Mouse (Mus musculus) MEL (cell line): ENCODE results near the gene Ube2d3. TPM values are rescaled to one million over a fixed set of nuclear protein-coding genes. Genes with fewer than 3 reads are reported as not detected.

Experiments
- DNase-seq: peaks from one replicate; pipeline ENCODE4 v3.0.0; 2011; ENCODE audit warnings: low read depth, low spot score
- H3K27ac ChIP-seq: 2 replicates; pipeline ENCODE4 v1.5.1; 2012; ENCODE audit warnings: low read depth, mild to moderate bottlenecking, control low read depth, low read length, moderate library complexity; ENCODE audit not compliant: control insufficient read depth
- H3K27me3 ChIP-seq, 2 experiments: fragments of 150-350 bp in 1 of 2; sonication (generic) in 1 of 2; 2 replicates each; pipeline ENCODE4 v1.6.1; 2012; ENCODE audit warnings: low read length in 2 of 2, mild to moderate bottlenecking in 2 of 2, improper control_type of control experiment in 1 of 2, moderate library complexity in 1 of 2; ENCODE audit not compliant: insufficient read depth in 2 of 2, control insufficient read depth in 1 of 2
- H3K36me3 ChIP-seq, 2 experiments: 2 replicates each; pipeline ENCODE4 v1.6.1; 2012 to 2014; ENCODE audit warnings: low read length in 2 of 2, improper control_type of control experiment in 1 of 2, inconsistent platforms in 1 of 2, mild to moderate bottlenecking in 1 of 2; ENCODE audit not compliant: insufficient read depth in 2 of 2, control insufficient read depth in 1 of 2
- H3K4me1 ChIP-seq, 2 experiments: fragments of 150-350 bp in 1 of 2; sonication (generic) in 1 of 2; 2 replicates each; pipeline ENCODE4 v1.6.1; 2012; ENCODE audit warnings: low read length in 2 of 2, improper control_type of control experiment in 1 of 2, mild to moderate bottlenecking in 1 of 2; ENCODE audit not compliant: insufficient read depth in 2 of 2, control insufficient read depth in 1 of 2
- H3K4me3 ChIP-seq, 2 experiments: fragments of 150-350 bp in 1 of 2; sonication (generic) in 1 of 2; 2 replicates each; pipeline ENCODE4 v1.5.1; 2012; ENCODE audit warnings: low read depth in 2 of 2, low read length in 2 of 2, mild to moderate bottlenecking in 2 of 2, moderate library complexity in 2 of 2, control low read depth in 1 of 2, improper control_type of control experiment in 1 of 2; ENCODE audit not compliant: control insufficient read depth in 1 of 2, insufficient read depth in 1 of 2
- H3K79me2 ChIP-seq: 2 replicates; pipeline ENCODE4 v1.6.1; 2012; ENCODE audit warnings: mild to moderate bottlenecking, low read length, moderate library complexity; ENCODE audit not compliant: control insufficient read depth, poor library complexity, insufficient read depth
- H3K9ac ChIP-seq: 2 replicates; pipeline ENCODE4 v1.6.1; 2012; ENCODE audit warnings: low read depth, mild to moderate bottlenecking, control low read depth, low read length, moderate library complexity; ENCODE audit not compliant: control insufficient read depth, poor library complexity, severe bottlenecking
- H3K9me3 ChIP-seq: fragments of 150-350 bp; sonication (generic); replicated peaks from 2 replicates; pipeline ENCODE4 v1.6.1; 2012; ENCODE audit warnings: mild to moderate bottlenecking, low read length, improper control_type of control experiment, moderate library complexity; ENCODE audit not compliant: insufficient read depth
- BHLHE40 ChIP-seq: IDR thresholded peaks from 2 replicates; pipeline ENCODE4 v1.6.1; 2012; ENCODE audit warnings: low read depth, mild to moderate bottlenecking, inconsistent platforms, low read length, improper control_type of control experiment, borderline replicate concordance
- CHD1 ChIP-seq: IDR thresholded peaks from 2 replicates; pipeline ENCODE4 v1.6.1; 2012; ENCODE audit warnings: low read depth, mild to moderate bottlenecking, inconsistent platforms, low read length, improper control_type of control experiment
- CHD2 ChIP-seq: IDR thresholded peaks from 2 replicates; pipeline ENCODE4 v1.6.1; 2011; ENCODE audit warnings: low read length, improper control_type of control experiment
- CTCF ChIP-seq, 3 experiments: IDR thresholded peaks in 2 of 3; conservative IDR thresholded peaks in 1 of 3; 2 replicates each; pipeline ENCODE4 v1.5.1; 2011 to 2012; ENCODE audit warnings: low read length in 3 of 3, low read depth in 2 of 3, mild to moderate bottlenecking in 2 of 3, improper control_type of control experiment in 1 of 3, inconsistent platforms in 1 of 3, mixed read lengths in 1 of 3, moderate library complexity in 1 of 3; ENCODE audit not compliant: control insufficient read depth in 1 of 3, insufficient read depth in 1 of 3, poor library complexity in 1 of 3, severe bottlenecking in 1 of 3
- E2F4 ChIP-seq: IDR thresholded peaks from 2 replicates; pipeline ENCODE4 v1.6.1; 2011; ENCODE audit warnings: low read depth, low read length, improper control_type of control experiment, borderline replicate concordance
- ELF1 ChIP-seq: IDR thresholded peaks from 2 replicates; pipeline ENCODE4 v1.6.1; 2014; ENCODE audit warnings: low read depth, mild to moderate bottlenecking, inconsistent platforms, low read length, improper control_type of control experiment, moderate library complexity
- EP300 ChIP-seq, 2 experiments: IDR thresholded peaks; 2 replicates each; pipeline ENCODE4 v1.6.1; 2011; ENCODE audit warnings: improper control_type of control experiment in 2 of 2, low read length in 2 of 2, low read depth in 1 of 2, mild to moderate bottlenecking in 1 of 2
- ETS1 ChIP-seq: IDR thresholded peaks from 2 replicates; pipeline ENCODE4 v1.6.1; 2012; ENCODE audit warnings: low read depth, mild to moderate bottlenecking, inconsistent platforms, low read length, improper control_type of control experiment, moderate library complexity
- GATA1 ChIP-seq: IDR thresholded peaks from 2 replicates; pipeline ENCODE4 v1.6.1; 2011; ENCODE audit warnings: low read depth, low read length, improper control_type of control experiment
- HCFC1 ChIP-seq: IDR thresholded peaks from 2 replicates; pipeline ENCODE4 v1.6.1; 2012; ENCODE audit warnings: low read depth, mild to moderate bottlenecking, inconsistent platforms, low read length, improper control_type of control experiment, moderate library complexity
- JUND ChIP-seq: IDR thresholded peaks from 2 replicates; pipeline ENCODE4 v1.6.1; 2011; ENCODE audit warnings: low read depth, mild to moderate bottlenecking, improper control_type of control experiment, low read length
- MAFK ChIP-seq: IDR thresholded peaks from 2 replicates; pipeline ENCODE4 v1.6.1; 2011; ENCODE audit warnings: low read depth, mild to moderate bottlenecking, low read length, improper control_type of control experiment, borderline replicate concordance
- MAX ChIP-seq: IDR thresholded peaks from 2 replicates; pipeline ENCODE4 v1.6.1; 2011; ENCODE audit warnings: low read length, improper control_type of control experiment
- MAZ ChIP-seq: IDR thresholded peaks from 2 replicates; pipeline ENCODE4 v1.6.1; 2012; ENCODE audit warnings: low read depth, mild to moderate bottlenecking, inconsistent platforms, low read length, improper control_type of control experiment
- MEF2A ChIP-seq: IDR thresholded peaks from 2 replicates; pipeline ENCODE4 v1.6.1; 2014; ENCODE audit warnings: low read depth, mild to moderate bottlenecking, inconsistent platforms, low read length, improper control_type of control experiment; ENCODE audit not compliant: poor library complexity, insufficient replicate concordance, severe bottlenecking; ENCODE audit errors: extremely low read depth
- MXI1 ChIP-seq: IDR thresholded peaks from 2 replicates; pipeline ENCODE4 v1.6.1; 2011; ENCODE audit warnings: mild to moderate bottlenecking, low read depth, low read length, improper control_type of control experiment
- MYC ChIP-seq: IDR thresholded peaks from 2 replicates; pipeline ENCODE4 v1.6.1; 2011; ENCODE audit warnings: low read depth, mild to moderate bottlenecking, low read length, improper control_type of control experiment, moderate library complexity
- NELFE ChIP-seq: IDR thresholded peaks from 2 replicates; pipeline ENCODE4 v1.6.1; 2011; ENCODE audit warnings: low read depth, low read length, improper control_type of control experiment
- NRF1 ChIP-seq: IDR thresholded peaks from 2 replicates; pipeline ENCODE4 v1.6.1; 2014; ENCODE audit warnings: low read depth, mild to moderate bottlenecking, inconsistent platforms, low read length, improper control_type of control experiment, moderate library complexity; ENCODE audit not compliant: poor library complexity, insufficient read depth, severe bottlenecking
- POLR2A ChIP-seq, 2 experiments: IDR thresholded peaks; 2 replicates each; pipeline ENCODE4 v1.6.1; 2011 to 2012; ENCODE audit warnings: low read length in 2 of 2, mild to moderate bottlenecking in 2 of 2, control low read depth in 1 of 2, improper control_type of control experiment in 1 of 2, low read depth in 1 of 2, moderate library complexity in 1 of 2; ENCODE audit not compliant: control insufficient read depth in 1 of 2, insufficient read depth in 1 of 2, poor library complexity in 1 of 2
- POLR2AphosphoS2 ChIP-seq: IDR thresholded peaks from 2 replicates; pipeline ENCODE4 v1.6.1; 2011; ENCODE audit warnings: low read length, improper control_type of control experiment
- RAD21 ChIP-seq: IDR thresholded peaks from 2 replicates; pipeline ENCODE4 v1.6.1; 2011; ENCODE audit warnings: mild to moderate bottlenecking, low read depth, low read length, improper control_type of control experiment
- RCOR1 ChIP-seq: IDR thresholded peaks from 2 replicates; pipeline ENCODE4 v1.6.1; 2012; ENCODE audit warnings: low read depth, mild to moderate bottlenecking, inconsistent platforms, low read length, improper control_type of control experiment
- SMC3 ChIP-seq: IDR thresholded peaks from 2 replicates; pipeline ENCODE4 v1.6.1; 2011; ENCODE audit warnings: low read depth, low read length, improper control_type of control experiment
- TAL1 ChIP-seq: IDR thresholded peaks from 2 replicates; pipeline ENCODE4 v1.6.1; 2012; ENCODE audit warnings: mild to moderate bottlenecking, inconsistent platforms, low read length, moderate library complexity, mixed read lengths
- TCF12 ChIP-seq: IDR thresholded peaks from 2 replicates; pipeline ENCODE4 v1.6.1; 2014; ENCODE audit warnings: low read depth, mild to moderate bottlenecking, inconsistent platforms, low read length, improper control_type of control experiment, moderate library complexity
- UBTF ChIP-seq: IDR thresholded peaks from 2 replicates; pipeline ENCODE4 v1.6.1; 2012; ENCODE audit warnings: low read depth, mild to moderate bottlenecking, inconsistent platforms, low read length, improper control_type of control experiment, moderate library complexity, borderline replicate concordance; ENCODE audit not compliant: insufficient read depth
- USF1 ChIP-seq: IDR thresholded peaks from 2 replicates; pipeline ENCODE4 v1.6.1; 2014; ENCODE audit warnings: low read depth, mild to moderate bottlenecking, inconsistent platforms, low read length, improper control_type of control experiment, moderate library complexity
- USF2 ChIP-seq, 2 experiments: IDR thresholded peaks; 2 replicates each; pipeline ENCODE4 v1.6.1; 2011 to 2012; ENCODE audit warnings: improper control_type of control experiment in 2 of 2, low read length in 2 of 2, borderline replicate concordance in 1 of 2, inconsistent platforms in 1 of 2, low read depth in 1 of 2, mild to moderate bottlenecking in 1 of 2; ENCODE audit not compliant: insufficient read depth in 1 of 2
- ZC3H11A ChIP-seq: IDR thresholded peaks from 2 replicates; pipeline ENCODE4 v1.6.1; 2012; ENCODE audit warnings: low read depth, mild to moderate bottlenecking, inconsistent platforms, low read length, improper control_type of control experiment
- ZMIZ1 ChIP-seq: IDR thresholded peaks from 2 replicates; pipeline ENCODE4 v1.6.1; 2012; ENCODE audit warnings: low read depth, mild to moderate bottlenecking, inconsistent platforms, low read length, improper control_type of control experiment, moderate library complexity
- ZNF384 ChIP-seq: IDR thresholded peaks from 2 replicates; pipeline ENCODE4 v1.6.1; 2012; ENCODE audit warnings: low read depth, mild to moderate bottlenecking, inconsistent platforms, low read length, improper control_type of control experiment
- polyA plus RNA-seq, 2 experiments: library from polyadenylated mRNA; stranded (reverse) in 1 of 2; unstranded in 1 of 2; fragments of >175 nt in 1 of 2; fragments of >200 nt in 1 of 2; gene quantifications; 2 replicates each; pipeline versions ENCODE4 v1.2.1 to v1.2.4; 2012; ENCODE audit warnings: low replicate concordance in 2 of 2, low read depth in 1 of 2; ENCODE audit not compliant: insufficient read length in 2 of 2, insufficient read depth in 1 of 2, missing spikeins in 1 of 2
- total RNA-seq: library from RNA; depleted of rRNA; stranded (reverse); fragments of 300-350 nt; gene quantifications from 2 replicates; pipeline ENCODE4 v1.2.3, GENCODE M21; 2012

The Ube2d3 gene
- total and polyA plus RNA-seq, 3 experiments = 40.9 to 432 (median 340) TPM

GRCm38 (mm10) chr3:135498891-135499290 lies 60.9 kb downstream of the Ube2d3 start:
- no peak overlapping the region for H3K9ac ChIP-seq
- no peaks in the 10 kb centered on the region for H3K36me3 ChIP-seq
- TF ChIP-seq HCFC1 (no peak), TCF12 (peak; percentile 79; the same call in 1 of the 2 replicates), MXI1 (peak; percentile 48; the same call in 1 of the 2 replicates), NRF1 (no peak), MAFK (no peak; the same call in 1 of the 2 replicates), USF1 (no peak), MAX (no peak), USF2 (IDR thresholded peaks at IDR 0.05; ENCODE audit: borderline replicate concordance in 1 of 2, insufficient read depth in 1 of 2, low read depth in 1 of 2, low read length in 2 of 2) (no peak), RCOR1 (peak; percentile 99), MEF2A (no peak), SMC3 (no peak), ELF1 (no peak), CHD1 (no peak), NELFE (no peak), ZMIZ1 (no peak), ZNF384 (no peak), CTCF (IDR thresholded peaks at IDR 0.05 in 2 of 3, conservative IDR thresholded peaks at IDR 0.05 in 1 of 3; ENCODE audit: control insufficient read depth in 1 of 3, insufficient read depth in 1 of 3, low read depth in 2 of 3, low read length in 3 of 3, poor library complexity in 1 of 3, severe bottlenecking in 1 of 3) (no peak), CHD2 (no peak), MYC (no peak), UBTF (no peak), BHLHE40 (peak; percentile 25; the same call in 1 of the 2 replicates), ETS1 (peak; percentile 96), TAL1 (peak; percentile 67), E2F4 (no peak), GATA1 (peak; percentile 82), RAD21 (no peak), EP300 (IDR thresholded peaks at IDR 0.05; ENCODE audit: low read depth in 1 of 2, low read length in 2 of 2) (peak; percentile 58 to 71), JUND (peak; percentile 65; the same call in 1 of the 2 replicates), MAZ (no peak), POLR2AphosphoS2 (no peak), POLR2A (IDR thresholded peaks at IDR 0.05; ENCODE audit: control insufficient read depth in 1 of 2, insufficient read depth in 1 of 2, low read depth in 1 of 2, low read length in 2 of 2, poor library complexity in 1 of 2) (no peak), ZC3H11A (no peak)
- H3K27me3 ChIP-seq = no peaks in the 10 kb centered on the region
- H3K79me2 ChIP-seq = no peaks in the 10 kb centered on the region
- H3K9me3 ChIP-seq = no peaks in the 10 kb centered on the region
- H3K4me1 ChIP-seq = no peaks in the 10 kb centered on the region
- no peak overlapping the region for H3K27ac ChIP-seq
- DNase-seq = peak; percentile 73
- H3K4me3 ChIP-seq = no peak overlapping the region
